Mouse (Mus musculus) kidney, postnatal 4 days (tissue): ENCODE results near the gene Pga5.

Source experiments
- DNase-seq, 2 experiments: peaks; one replicate each; pipeline ENCODE4 v3.0.0; 2021; ENCODE audit warnings: mixed read lengths in 2 of 2

Pga5 gene

DNA sequence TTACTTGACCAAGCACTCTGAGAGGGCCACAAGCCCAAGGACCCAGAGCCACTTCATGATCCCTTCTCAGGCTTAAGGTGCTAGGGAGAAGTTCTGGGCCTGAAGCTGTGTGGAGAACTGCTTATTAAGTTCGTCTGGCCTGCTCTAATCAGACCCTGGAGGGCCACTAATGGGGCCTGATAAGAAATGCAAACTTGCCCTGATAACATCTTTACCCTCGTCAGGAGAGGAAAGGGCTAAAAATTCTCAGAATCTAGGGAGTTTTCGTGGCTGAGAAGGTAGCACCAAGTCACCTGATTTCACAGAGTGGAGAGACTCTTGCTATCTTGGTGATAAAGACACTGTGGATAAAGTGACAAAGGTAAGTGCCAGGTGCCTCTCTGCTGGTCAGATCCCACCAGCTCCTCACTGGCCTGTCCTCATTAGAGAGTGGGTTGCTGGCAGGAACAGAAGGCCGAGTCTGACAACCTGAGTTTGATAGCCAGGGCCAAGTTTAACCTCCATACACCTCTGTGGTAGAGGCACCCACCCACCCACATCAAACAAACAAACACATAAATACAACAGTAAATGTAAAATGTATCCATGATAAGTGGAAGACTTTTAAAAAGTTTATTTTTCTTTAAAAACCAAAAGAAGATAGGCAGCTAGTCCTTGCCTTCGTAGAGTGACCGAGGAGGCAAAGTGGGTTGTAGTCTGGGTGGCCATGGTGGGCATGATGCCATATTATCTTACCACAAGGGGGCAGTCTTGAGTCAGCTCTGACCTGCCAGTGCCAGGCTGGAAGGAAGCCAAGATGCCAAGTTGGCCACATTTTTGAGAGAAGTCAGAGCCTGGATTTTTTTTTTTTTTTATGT, at the start of gene Pga5:
Pga5 (minus strand) TSS at position 157 of the 857 bp plus-strand sequence.
- DNase-seq, result peak; percentile 85 to 90

DNA sequence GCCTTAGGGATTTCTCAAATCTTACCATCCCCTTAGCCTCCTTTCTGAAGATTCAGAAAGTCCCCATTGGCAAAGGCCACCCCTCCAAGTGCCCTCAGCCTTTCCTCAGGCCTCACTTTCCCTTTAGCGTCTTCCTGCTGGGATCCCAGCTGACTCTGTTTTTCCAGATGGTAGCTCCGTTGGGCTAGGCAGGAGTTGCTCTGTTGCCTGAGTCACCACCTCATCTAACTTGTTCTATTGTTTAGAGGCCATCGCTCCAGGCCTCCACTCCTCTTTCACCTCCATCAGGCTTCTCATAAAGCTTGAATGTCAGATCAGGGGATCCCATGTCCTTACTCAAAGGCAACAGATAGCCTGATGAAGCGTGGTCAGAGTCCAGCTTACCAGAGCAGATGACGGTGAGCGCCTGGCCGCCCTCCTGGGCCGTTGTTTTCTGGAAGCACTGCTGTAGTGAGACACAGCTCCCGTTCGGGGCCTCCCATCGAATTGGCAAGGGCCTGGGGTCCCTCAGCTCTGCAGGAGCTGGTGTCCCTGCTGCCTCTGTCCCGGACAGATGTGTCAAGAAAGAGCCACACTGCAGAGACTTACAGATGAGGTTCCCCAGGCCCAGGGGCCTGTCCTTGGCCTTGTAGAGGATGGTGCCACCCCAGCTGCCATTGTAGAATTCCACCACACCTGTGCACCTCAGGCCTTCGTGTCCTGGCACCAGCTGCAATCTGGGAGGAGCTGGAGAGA, 46.9 kb upstream of the Pga5 start:
- DNase-seq, result no peak

DNA sequence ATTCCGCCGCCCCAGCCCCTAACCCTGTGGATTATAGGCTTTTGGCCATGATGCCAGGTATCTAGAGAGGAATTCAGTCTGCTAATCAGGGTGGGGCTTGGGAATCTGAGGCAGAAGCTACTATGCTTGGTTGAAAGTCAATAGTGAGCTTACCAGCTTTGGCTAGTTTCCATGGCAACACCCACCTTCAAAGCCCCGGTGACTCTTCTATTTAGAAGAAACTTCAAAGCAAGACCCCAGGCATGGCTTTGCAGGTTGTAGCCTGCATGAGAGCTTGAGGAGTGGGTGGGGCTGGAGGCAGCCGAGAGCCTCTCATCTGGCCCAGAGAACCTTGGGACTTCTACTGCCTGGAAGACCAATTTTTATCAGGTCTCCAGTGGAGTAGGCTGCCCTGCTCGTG, 45.8 kb upstream of the Pga5 start:
- DNase-seq, result no peak

DNA sequence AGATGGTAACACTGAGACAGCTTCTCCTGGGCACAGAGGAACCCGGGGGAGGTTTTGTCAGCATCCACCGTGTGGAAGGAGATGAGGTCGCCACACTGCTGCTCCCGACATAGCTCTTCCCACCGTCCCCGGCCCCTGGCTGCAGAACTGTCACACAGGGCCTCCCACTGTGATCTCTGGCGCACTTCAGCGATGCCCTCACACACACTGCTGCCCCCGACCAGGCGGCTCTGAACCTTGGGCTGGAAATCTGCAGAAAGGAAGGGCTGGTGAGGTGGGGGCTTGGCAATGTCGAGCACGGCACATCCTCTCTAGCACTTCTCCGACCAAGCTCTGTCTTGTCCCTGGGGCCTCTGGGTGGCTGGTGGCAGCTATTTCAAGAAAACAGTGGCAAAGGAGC, 45.2 kb upstream of the Pga5 start:
- peak in 1 of 2 experiments; percentile 40 for DNase-seq

DNA sequence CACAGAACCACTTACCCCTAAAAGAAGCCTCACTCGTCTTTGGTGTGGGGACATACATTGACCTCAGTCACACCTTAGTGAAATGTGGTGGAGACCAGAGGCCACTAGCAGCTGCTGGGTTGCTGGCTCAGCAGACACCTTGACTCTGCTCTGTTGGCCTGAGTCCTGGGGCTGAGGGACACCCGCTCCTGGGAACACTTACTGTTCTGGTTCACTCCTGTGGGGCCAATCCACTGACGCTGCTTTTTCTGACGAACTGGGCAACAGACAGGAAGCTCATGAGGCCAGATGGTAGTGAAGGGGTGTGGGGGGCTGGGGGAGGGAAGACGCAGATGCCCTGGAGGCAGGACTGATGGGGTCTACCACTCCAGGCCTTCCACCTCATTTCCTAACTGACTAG, 43.2 kb upstream of the Pga5 start:
- no peak for DNase-seq

DNA sequence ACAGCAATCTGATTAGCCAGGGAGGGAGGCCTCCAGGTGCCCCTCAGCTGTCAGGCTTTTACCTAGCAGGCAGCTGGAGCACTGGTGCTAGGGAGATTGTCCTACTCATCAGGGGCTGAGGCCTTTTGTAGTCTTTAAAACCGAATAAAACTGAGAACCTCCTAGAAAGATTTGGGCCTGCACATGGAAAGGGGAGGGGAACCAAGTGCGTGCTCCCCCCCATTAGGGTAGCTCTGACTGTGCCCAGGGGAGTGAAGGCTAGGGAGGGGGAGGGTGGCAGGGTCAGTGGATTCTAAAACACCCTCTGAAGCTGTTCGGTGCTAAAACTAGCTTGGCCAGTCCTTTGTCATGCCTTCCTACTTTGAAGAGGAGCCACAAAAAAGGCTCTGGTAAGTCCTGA, 42.7 kb upstream of the Pga5 start:
- DNase-seq, result no peak

DNA sequence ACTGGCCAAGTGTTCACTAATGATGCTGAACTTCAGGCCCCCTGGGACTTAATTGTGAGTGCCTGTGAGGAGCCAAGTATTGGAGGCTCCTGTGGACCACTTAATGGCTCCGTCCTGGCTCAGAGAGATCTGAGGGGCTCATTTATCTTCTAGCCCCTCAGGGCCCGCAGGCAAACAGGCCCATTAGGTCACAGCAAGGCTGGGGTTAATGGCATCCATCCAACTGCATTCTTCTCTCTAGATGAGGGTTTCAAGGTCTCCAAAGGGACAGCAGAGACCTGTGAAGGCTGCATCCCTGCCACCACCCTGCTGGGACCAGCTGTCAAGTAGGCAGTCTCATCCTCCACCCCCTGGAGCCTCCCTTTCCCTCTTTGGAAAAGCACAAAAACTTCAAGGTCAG, 41.9 kb upstream of the Pga5 start:
- DNase-seq, result peak in 1 of 2 experiments; percentile 39

DNA sequence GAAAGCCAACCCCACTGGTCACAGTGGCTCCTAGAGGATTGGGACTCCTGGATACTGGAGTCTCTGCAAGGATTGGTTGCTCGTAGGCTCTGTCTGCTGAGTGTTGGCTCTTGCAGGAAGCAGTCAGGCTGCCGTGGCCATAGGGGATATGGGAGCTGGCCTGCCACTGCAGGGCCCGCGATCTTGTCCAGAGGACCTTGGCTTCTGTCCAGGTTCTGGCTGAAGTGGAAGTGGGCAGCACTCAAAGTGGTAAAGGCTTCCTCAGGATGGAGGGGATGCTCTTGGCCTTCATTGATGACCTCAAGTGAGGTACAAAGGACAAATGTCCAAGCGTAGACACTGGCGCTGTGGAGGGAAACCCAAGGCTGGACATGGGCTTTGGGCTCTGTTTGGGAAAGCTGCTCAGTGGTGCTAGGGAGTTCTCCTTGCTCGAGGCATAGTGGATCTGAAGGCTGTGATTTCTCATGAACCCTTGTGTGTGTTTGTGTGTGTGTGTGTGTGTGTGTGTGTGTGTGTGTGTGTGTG, 40.4 kb upstream of the Pga5 start:
- DNase-seq, result peak in 1 of 2 experiments; percentile 59

DNA sequence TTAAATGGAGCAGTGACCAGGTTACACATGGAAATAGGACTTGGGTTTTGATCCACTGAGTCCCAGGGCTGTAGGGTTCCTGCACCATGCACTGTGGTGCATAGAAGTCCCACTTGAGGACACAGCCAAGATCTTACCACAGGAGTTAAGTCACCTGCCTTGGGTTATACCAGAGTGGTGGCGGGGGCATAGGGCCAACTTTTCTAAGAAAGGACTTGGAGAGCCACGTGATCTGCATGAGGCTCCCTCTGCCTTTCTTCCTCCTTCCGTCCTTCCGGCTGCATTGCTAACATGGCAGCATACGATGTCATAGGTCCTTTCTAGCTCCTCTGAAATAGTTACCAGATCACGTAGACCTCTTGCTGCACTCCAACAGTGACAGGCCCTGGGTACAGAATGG, 37.6 kb upstream of the Pga5 start:
- DNase-seq, result no peak

DNA sequence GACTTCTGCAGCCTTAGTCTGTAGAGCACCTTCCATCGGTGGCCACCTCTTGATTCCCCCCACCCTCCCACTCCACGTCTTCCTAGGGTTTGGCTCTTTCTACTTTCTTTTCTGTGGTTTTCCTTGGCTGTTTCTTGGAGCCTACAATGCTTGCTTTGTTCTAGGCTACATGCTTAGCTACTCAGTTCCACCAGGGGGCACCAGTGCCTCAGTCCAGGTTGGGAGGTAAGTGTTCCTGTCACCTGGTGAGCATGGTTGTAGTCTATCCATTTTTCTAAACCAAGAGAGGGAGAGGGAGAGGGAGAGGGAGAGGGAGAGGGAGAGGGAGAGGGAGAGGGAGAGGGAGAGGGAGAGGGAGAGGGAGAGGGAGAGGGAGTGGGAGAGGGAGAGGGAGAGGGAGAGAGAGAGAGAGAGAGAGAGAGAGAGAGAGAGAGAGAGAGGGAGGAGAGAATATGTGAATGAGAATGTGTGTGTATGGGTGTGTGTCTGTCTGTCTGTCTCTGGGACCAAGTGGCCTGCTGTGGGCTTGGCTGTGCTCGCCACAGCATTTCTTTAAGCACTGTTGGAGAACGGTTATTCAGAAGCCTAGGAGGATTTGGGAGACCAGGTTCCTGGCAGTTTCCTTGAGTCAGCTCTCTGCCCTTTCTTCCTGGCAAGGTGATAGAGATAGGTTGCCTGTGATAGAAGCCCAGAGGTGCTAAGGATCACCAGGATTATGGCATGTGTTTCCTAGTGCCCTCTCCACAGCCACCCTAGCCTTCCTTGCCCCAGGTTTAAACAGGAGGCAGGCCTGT, 37.0 kb upstream of the Pga5 start:
- DNase-seq, result peak; percentile 86 to 88

DNA sequence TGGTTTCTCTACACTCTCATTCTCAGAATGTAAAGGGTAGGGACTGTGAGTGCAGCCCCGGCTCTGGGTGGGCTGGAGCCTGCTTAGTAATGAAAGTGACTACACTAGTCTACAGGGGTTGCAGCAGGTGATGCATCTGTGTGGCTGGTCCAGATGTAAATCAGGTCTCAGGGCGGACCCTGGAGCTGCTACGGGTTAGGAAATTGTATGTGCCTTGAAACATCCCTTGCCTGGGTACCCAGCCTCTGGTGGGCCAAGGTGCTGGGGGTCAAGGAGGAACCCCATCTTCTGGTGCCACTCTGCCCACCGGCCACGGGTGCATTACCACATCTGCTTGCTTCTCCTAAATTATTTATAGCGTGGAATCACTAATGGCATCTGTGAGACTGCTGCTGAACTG, 36.3 kb upstream of the Pga5 start:
- no peak for DNase-seq

DNA sequence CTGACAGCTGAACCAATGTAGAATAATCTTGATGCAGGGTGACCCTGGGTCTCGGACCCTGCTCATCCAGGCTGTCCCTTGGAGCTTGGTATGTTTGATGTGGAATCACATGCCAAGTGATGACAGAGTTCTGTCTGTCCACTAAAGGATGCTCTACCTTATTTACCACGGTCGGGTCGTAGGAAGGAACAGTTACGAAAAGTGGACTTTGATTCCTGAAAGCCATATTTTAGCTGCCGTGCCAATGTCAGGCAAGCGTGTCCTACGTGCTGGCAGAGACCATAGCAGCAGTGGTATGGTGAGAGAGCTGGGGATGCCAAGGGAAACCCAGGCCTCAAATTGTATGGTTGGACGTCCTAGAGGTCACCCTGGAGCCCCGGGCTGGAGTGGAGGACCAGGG, 35.7 kb upstream of the Pga5 start:
- no peak for DNase-seq

DNA sequence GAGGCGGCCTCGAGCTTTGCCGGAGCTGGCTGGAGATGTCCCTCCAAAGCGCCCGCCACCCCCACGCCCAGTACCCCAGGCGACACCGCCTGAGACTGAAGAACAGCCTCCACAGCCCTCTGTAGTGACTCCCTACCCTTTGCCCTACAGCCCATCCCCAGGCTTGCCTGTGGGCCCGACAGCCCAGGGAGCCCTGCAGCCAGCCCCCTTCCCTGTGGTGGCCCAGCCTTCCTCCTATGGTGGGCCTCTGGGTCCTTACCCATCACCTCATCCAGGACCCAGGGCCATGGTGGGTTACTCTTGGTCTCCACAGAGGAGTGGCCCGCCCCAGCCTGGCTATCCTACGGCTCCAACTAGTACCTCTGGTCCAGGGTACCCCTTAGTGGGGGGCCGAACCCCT, 34.8 kb upstream of the Pga5 start:
- no peak for DNase-seq

DNA sequence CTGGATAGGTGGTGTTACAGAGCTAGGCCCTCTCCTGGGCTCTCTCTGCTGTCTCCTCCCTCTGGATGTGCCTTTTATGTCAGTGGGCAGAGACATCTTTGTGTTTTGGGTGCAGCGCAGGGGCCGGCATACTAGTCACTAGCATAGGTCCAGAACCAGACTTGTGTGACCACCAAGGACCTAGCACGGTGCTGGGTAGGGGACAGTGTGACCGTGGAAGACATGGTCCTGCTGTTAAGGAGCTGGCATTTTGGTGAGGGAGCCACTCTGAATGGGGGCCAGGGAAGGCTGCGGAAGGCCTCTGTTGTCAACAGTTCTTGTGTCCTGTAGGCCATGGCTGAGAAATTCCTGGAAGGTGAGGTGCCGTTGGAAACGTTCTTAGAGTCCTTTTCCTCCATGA, 34.3 kb upstream of the Pga5 start:
- DNase-seq, result no peak

DNA sequence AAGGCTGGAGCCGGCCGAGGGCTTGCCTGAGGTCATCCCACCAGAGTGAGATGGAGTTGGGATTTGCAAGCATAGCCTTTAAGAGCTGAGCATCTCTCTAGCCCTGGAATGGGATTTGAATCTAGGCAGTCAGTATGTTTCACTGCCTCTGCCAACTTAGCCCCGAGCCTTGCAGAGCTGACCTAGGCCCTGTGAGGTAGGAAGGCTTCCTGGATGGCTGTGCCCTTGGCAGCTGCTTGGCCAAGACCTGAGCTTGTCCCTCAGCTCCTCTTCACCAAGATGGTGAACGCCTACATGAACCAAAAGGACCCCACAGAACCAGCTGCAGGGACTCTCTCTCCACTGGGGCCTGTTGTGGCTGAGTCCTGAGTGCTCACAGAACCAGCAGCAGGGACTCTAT, 32.9 kb upstream of the Pga5 start:
- no peak for DNase-seq

DNA sequence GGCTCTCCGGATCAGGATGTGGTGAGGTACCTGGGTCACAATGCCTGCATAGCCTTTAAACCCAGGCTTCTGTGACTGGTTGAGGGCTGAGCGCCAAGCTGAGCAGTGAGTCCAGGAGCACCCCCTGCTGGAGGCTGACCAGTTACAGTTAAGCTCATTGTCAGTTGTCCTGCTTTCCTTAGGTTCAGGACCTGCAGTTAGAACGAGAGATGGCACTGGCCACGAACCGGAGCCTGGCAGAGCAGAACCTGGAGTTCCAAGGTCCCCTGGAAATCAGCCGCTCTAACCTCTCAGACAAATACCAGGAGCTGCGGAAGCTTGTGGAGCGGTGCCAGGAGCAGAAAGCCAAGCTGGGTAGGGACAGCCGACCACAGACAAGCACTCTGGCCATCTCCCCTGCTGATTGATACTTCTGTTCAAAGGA, 32.2 kb upstream of the Pga5 start:
- peak; percentile 75 to 81 for DNase-seq

DNA sequence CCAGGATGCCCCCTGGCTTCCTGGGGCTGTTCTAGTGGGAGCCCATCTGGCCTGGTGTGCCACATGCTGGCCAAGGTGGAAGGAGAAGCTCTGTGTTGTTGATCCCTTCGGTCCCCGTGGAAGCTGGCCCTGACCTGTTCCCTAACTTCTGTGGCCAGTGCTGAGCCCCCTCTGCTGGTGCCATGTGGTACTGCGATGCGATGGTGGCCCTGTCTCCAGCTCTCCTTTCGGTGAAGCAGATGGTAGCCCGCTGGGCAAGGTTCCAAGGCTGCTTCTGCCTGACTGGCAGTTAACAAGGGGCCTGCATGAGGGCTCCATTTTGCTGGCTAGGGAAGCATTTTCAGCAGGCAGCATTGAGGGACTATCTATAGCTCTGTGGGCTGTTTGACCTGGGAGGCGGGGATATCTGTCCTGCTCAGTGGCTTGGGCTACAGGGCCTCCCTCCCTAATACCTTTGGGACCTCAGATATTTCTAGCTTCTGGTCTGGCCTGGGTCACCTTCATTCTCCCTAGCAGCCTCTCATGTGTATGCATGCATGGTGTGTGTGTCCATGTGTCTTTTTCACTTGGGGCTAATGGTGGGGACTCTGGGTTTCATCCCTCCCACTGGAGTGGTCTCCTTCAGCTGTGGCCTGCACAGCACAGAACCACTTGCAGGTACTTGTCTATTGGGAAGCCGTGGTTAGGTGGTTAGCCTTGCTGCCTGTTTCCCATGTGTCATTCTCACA, 31.7 kb upstream of the Pga5 start:
- peak; percentile 97 to 98 for DNase-seq

DNA sequence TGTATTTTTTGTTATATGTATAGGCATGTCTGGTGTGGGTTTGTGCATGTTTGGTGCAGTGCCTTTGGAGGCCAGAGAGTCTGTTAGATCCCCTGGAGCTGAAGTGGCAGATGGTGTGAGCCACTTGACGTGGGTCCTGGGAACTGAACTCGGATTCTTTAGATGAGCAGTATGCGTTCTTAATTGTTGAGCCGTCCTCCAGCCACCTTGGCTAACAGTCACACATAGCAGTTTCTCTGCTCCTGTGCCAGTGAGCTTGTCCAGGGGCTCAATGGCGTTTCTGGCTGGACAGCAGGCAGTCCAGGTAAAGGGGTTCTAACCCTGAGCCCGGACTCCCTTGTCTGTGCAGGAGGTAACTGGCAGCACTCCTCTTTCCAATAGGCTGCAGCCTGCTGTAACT, 31.0 kb upstream of the Pga5 start:
- DNase-seq, result no peak

DNA sequence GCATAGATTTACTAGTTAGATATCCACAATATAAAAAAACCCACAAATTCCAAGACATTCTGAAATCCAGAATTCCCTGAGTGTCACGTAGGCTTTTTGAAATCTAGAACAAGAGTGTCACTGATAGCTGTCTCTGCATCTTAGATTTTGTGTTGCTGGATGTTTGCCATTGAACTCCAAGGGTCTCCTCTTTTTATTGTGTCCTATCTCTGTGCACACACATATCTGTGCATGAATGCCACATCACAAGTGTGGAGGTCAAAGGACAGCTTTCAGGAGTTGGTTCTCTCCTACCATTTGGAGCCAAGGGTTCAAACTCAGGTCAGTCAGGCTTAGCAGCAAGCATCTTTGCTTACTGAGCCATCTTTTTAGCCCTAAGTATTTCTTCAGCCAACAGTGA, 30.0 kb upstream of the Pga5 start:
- DNase-seq, result no peak

DNA sequence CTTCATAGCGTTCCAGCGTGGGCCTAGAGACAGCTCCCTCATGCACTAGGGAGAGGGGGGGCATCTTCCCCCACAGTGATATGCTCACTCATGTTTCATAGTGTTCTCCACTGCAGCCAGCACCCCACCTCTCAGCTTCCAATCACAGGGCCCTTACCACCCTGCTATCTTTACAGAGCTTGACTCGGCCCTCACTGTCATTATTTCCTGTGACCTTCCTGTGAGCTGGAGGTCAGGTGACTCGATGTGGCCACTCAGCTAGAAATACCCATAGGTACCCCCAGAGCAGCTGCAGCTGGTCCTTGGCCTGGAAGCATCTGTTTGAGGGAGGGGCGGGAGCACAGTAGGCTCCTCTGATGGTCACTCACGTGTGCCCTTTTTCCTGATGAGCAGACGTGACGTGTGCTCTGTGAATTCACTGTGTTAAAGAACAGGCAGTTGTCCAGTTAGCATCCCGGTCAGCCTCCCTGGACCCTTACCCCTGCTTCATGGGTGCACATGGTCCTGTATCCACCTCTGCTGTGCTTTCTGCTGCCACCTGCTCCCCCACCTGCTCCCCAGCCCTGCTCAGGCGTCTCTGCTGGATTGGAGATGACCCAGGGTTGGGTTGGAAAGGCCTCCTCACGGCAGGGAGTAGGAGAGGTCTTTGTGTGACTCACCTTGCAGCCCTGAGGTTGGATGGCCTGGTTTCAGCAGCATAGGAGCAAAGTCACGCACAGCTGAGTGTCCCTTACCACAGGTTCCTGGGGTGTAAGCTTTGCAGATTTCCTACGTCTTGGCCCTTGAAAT, 29.4 kb upstream of the Pga5 start:
- no peak for DNase-seq

DNA sequence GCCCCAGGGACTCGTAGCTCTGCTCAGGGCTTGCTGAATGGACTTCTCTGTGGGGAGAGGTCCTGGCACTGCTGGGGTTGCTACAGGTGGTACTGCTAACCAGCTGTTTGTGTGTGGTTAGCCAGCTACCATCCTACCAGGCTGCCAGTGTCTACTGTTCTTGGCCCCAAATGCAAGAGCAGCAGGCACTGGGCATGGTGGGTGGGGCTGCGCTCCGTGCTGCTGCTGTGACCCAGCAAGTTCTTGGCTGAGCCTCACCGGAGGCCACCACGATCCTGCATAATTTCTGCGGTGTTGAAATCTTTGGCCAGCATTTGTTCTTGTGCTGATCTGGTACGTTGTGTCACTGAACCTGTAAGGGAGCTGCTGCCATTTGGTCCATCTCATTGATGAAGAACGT, 25.6 kb upstream of the Pga5 start:
- DNase-seq, result no peak

DNA sequence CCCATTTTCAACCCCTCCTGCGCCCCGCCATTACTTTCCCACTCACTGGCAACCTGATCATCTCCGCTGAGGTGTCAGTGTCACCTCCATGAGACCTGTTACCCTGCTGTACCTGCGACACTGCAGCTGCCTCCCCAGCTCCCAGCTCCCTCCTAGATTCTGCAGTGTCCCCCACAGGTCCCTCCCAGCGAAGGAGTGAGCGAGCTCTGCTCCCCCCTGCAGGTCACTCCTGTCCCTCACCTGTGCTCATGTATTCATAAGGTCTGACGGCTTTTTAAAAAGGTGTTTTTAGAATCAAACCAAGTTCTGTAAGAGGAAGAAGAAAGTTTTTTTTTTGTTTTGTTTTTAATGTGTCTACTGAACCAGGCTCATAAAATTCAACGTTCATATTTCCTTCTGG, 24.3 kb upstream of the Pga5 start:
- DNase-seq, result no peak
